Mouse (Mus musculus) E14TG2a.4 (cell line): ENCODE results near the gene Psap.

ENCODE experiments used
- CTCF ChIP-seq: conservative IDR thresholded peaks from 2 replicates; pipeline ENCODE4 v1.5.1; 2014; ENCODE audit warnings: low read length
- NANOG ChIP-seq: IDR thresholded peaks from 2 replicates; pipeline ENCODE4 v1.6.1; 2014; ENCODE audit warnings: borderline replicate concordance, low read length, mixed read lengths
- POU5F1 ChIP-seq: IDR thresholded peaks from 2 replicates; pipeline ENCODE4 v1.6.1; 2014; ENCODE audit warnings: low read length, borderline replicate concordance

GRCm38 (mm10) chr10:60295356-60295755, 17.9 kb downstream of the Psap start:
- TF ChIP-seq CTCF = no peak
- no peak for TF ChIP-seq POU5F1
- no peak for TF ChIP-seq NANOG
